Mouse (Mus musculus): ENCODE data around the gene Gcn1l1. TPM values are rescaled to one million over a fixed set of nuclear protein-coding genes. Genes with fewer than 3 reads are reported as not detected.

Gene Gcn1l1
- polyA plus RNA-seq, 1 experiment from 2014 or later = 43.1 TPM

DNA sequence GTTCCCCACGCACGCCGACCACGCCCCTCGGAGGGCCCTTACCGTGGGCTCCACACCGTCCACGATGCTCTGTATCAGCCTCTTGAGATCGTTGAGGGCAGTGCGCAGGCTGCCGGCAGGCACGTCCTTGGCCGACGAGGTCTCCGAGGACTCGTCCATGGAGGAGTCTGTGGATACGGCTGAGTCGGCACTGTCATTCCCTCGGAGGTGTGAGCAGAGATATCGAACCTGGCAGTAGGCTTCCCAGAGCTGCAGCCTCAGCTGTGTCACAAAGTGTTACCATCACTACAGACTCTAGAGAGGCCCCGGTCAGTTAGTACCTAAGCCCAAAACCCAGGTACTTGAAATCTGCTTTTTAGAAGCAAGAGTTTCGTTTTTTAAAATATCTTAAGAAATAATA is 97.6 kb downstream of the Gcn1l1 start:
- Histone ChIP-seq H3K27ac (ENCODE audit: poor library complexity, severe bottlenecking) (no peak overlapping the region), H3K9me3 (replicated peaks) (no peaks in the 10 kb centered on the region), H3K27me3 (replicated peaks) (peaks cover 33% of the 10 kb centered on the region), H3K4me3 (peak overlapping the region; percentile 20; the same call in 1 of the 2 replicates), H3K4me1 (replicated peaks) (peaks cover 7% of the 10 kb centered on the region; the same call in 1 of the 2 replicates), H3K4me2 (peak overlapping the region; percentile 58), H3K36me3 (no peaks in the 10 kb centered on the region), H3K9ac (no peak overlapping the region)
- ATAC-seq (ENCODE audit: insufficient number of reproducible peaks, low FRiP score) = peak; percentile 54; the same call in 1 of the 2 replicates
- WGBS = 43% methylated on average over 22 of the region's 22 CpGs

GRCm38 (mm10) chr5:115666366-115667065 is 101.5 kb downstream of the Gcn1l1 start:
- 70% methylated on average over 8 of the region's 8 CpGs for WGBS
- Histone ChIP-seq H3K36me3 (no peaks in the 10 kb centered on the region), H3K27me3 (replicated peaks) (peaks cover 35% of the 10 kb centered on the region)

GRCm38 (mm10) chr5:115667210-115667609 is 102.2 kb downstream of the Gcn1l1 start:
- Histone ChIP-seq H3K4me1 (replicated peaks) (peaks cover 11% of the 10 kb centered on the region), H3K9ac (no peak overlapping the region), H3K4me2 (no peak overlapping the region), H3K27ac (ENCODE audit: poor library complexity, severe bottlenecking) (no peak overlapping the region), H3K36me3 (no peaks in the 10 kb centered on the region), H3K4me3 (no peak overlapping the region), H3K9me3 (replicated peaks) (no peaks in the 10 kb centered on the region), H3K27me3 (replicated peaks) (peaks cover 35% of the 10 kb centered on the region)
- WGBS = 69% methylated on average over 8 of the region's 8 CpGs
- ATAC-seq (ENCODE audit: insufficient number of reproducible peaks, low FRiP score) = no peak

More at GRCm38 (mm10) chr5:115666366-115667065, 101.5 kb downstream of the Gcn1l1 start:
- H3K4me3 ChIP-seq = no peak overlapping the region
- H3K9me3 ChIP-seq (replicated peaks) = no peaks in the 10 kb centered on the region
- no peak overlapping the region for H3K9ac ChIP-seq
- ATAC-seq (ENCODE audit: insufficient number of reproducible peaks, low FRiP score) = no peak
- H3K4me2 ChIP-seq = no peak overlapping the region
- no peak overlapping the region for H3K27ac ChIP-seq (ENCODE audit: poor library complexity, severe bottlenecking)
- H3K4me1 ChIP-seq (replicated peaks) = peaks cover 11% of the 10 kb centered on the region

DNA sequence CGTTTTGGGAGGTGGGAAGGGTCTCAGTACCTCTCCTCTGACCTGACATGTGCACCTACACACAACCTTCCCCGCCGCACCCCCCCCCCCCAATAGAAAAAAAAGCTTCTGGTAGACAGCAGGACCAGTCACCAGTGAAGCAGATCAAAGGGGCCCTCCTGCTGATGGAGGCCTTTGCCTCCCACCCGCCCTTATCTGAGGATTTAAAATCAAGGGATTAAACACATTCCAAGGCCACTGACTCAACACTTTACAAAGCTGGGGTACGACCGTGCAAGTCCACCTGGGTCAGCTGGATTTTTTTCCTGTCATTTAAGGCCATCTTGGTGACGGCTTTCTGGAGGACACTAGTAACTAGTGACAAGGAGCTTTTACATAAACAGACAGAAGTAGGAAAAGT is 102.8 kb downstream of the Gcn1l1 start:
- H3K9me3 ChIP-seq (replicated peaks) = no peaks in the 10 kb centered on the region
- no peak overlapping the region for H3K4me2 ChIP-seq
- no peak for ATAC-seq (ENCODE audit: insufficient number of reproducible peaks, low FRiP score)
- H3K27me3 ChIP-seq (replicated peaks) = peaks cover 38% of the 10 kb centered on the region
- no peaks in the 10 kb centered on the region for H3K36me3 ChIP-seq
- peaks cover 8% of the 10 kb centered on the region for H3K4me1 ChIP-seq (replicated peaks)
- no peak overlapping the region for H3K27ac ChIP-seq (ENCODE audit: poor library complexity, severe bottlenecking)
- H3K4me3 ChIP-seq = no peak overlapping the region
- 12% methylated on average over 7 of the region's 7 CpGs for WGBS
- no peak overlapping the region for H3K9ac ChIP-seq

DNA sequence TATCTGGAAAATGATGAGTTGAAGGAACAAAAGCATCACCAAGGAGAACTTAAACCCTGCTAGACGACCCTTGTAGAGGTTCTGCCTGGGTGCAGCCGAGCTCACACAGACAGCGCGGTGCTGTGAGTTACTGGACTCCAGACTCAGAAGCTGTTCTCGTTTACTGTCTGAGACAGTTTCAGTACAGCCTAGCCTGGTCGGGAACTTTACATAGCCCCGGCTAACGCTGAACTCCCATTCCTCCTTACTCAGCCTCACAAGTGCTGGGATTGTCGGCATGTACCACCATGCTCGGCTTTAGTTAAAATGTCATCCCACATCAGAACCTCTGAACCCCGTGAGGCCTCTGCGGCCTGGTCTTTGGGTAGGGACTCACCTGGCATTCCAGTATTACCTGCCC is 103.9 kb downstream of the Gcn1l1 start:
- H3K4me1 ChIP-seq (replicated peaks) = peaks cover 8% of the 10 kb centered on the region
- H3K9me3 ChIP-seq (replicated peaks) = no peaks in the 10 kb centered on the region
- no peaks in the 10 kb centered on the region for H3K36me3 ChIP-seq
- H3K9ac ChIP-seq = no peak overlapping the region
- H3K27ac ChIP-seq (ENCODE audit: poor library complexity, severe bottlenecking) = no peak overlapping the region
- H3K4me3 ChIP-seq = no peak overlapping the region
- H3K27me3 ChIP-seq (replicated peaks) = peaks cover 30% of the 10 kb centered on the region; the same call in 1 of the 2 replicates
- H3K4me2 ChIP-seq = no peak overlapping the region
- ATAC-seq (ENCODE audit: insufficient number of reproducible peaks, low FRiP score) = no peak
- WGBS = 80% methylated on average over 12 of the region's 12 CpGs

DNA sequence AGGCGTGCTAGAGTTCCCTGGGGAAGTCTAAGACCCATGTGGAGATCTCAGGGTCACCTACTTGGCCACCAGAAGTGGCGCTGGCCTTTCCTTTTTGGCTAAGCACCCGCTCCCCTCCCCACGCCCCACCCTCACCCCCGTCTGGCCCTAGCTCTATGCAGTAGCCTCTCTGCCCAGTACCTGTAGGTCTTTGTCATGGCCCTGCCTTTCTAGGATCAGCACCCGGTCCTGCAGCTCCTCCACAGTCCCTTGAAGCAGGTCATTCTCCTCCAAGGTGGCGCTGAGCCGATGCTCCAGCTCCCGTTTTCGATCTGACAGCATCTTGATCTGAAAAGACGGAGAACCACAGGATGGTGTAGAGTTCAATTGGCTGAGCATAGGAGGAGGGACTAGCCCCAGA is 104.9 kb downstream of the Gcn1l1 start:
- no peak overlapping the region for H3K9ac ChIP-seq
- H3K4me2 ChIP-seq = no peak overlapping the region
- H3K4me3 ChIP-seq = no peak overlapping the region
- no peak overlapping the region for H3K27ac ChIP-seq (ENCODE audit: poor library complexity, severe bottlenecking)
- peaks cover 8% of the 10 kb centered on the region for H3K4me1 ChIP-seq (replicated peaks)
- 72% methylated on average over 11 of the region's 11 CpGs for WGBS
- no peaks in the 10 kb centered on the region for H3K9me3 ChIP-seq (replicated peaks)
- H3K36me3 ChIP-seq = no peaks in the 10 kb centered on the region
- H3K27me3 ChIP-seq (replicated peaks) = peaks cover 30% of the 10 kb centered on the region; the same call in 1 of the 2 replicates
- ATAC-seq (ENCODE audit: insufficient number of reproducible peaks, low FRiP score) = no peak

DNA sequence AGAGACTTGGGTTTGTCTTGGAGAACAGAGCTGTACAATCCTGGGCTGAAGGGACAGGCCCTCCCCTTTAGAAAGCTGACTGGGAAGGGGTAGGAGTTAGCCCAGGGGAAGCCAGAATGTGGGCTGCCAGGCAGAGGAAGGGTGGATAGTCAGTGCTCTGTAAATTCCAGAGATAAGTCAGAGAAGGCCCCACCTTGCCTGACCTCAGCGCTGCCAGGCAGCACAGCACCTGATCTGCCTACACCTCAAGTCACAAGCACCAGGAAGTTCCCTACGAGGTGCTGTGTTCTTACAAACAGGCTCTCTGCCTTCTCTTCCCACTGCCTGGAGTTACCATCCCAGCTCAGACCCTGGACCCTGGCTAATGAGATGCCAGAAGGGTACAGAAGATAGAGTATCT is 105.4 kb downstream of the Gcn1l1 start:
- ATAC-seq (ENCODE audit: insufficient number of reproducible peaks, low FRiP score) = no peak
- Histone ChIP-seq H3K27me3 (replicated peaks) (peaks cover 30% of the 10 kb centered on the region; the same call in 1 of the 2 replicates), H3K4me3 (no peak overlapping the region), H3K4me2 (no peak overlapping the region), H3K36me3 (no peaks in the 10 kb centered on the region), H3K27ac (ENCODE audit: poor library complexity, severe bottlenecking) (no peak overlapping the region), H3K4me1 (replicated peaks) (peaks cover 8% of the 10 kb centered on the region), H3K9ac (no peak overlapping the region), H3K9me3 (replicated peaks) (no peaks in the 10 kb centered on the region)
- WGBS = 26% methylated on average over 2 of the region's 2 CpGs

- Histone ChIP-seq H3K36me3 (no peaks in the 10 kb centered on the region), H3K9me3 (replicated peaks) (no peaks in the 10 kb centered on the region), H3K27me3 (replicated peaks) (peaks cover 23% of the 10 kb centered on the region; the same call in 1 of the 2 replicates), H3K27ac (ENCODE audit: poor library complexity, severe bottlenecking) (no peak overlapping the region), H3K4me2 (no peak overlapping the region), H3K4me3 (no peak overlapping the region), H3K9ac (no peak overlapping the region), H3K4me1 (replicated peaks) (peaks cover 8% of the 10 kb centered on the region)
- no peak for ATAC-seq (ENCODE audit: insufficient number of reproducible peaks, low FRiP score)
- WGBS = 75% methylated on average over 8 of the region's 8 CpGs
Observed at GRCm38 (mm10) chr5:115671846-115672245, 106.8 kb downstream of the Gcn1l1 start.

Small RNA genes lying within 50 kb of the gene (microRNA-seq; reads per million reads assigned to microRNA genes)
- not detected for gene Mir7029
- gene Mir7030 = not detected

Other genes starting within 250 kb of the Gcn1l1 start
- 147 and 160 TPM in 2 replicates for gene Srsf9, start 238.1 kb upstream of the Gcn1l1 start, polyA plus RNA-seq (2016; fragmentation: Nextera tagmentation; extraction: Ambion mirVana)
- gene Gatc, start 224.1 kb upstream of the Gcn1l1 start, polyA plus RNA-seq (2016; fragmentation: Nextera tagmentation; extraction: Ambion mirVana) = 24.2 and 26.1 TPM in 2 replicates
- gene Triap1, start 224.0 kb upstream of the Gcn1l1 start, polyA plus RNA-seq (2016; fragmentation: Nextera tagmentation; extraction: Ambion mirVana) = 38.1 and 38.8 TPM in 2 replicates
- 1,284 and 1,325 TPM in 2 replicates for gene Cox6a1, start 216.3 kb upstream of the Gcn1l1 start, polyA plus RNA-seq (2016; fragmentation: Nextera tagmentation; extraction: Ambion mirVana)
- gene Msi1, start 135.7 kb upstream of the Gcn1l1 start, polyA plus RNA-seq (2016; fragmentation: Nextera tagmentation; extraction: Ambion mirVana) = 6.7 and 6.8 TPM in 2 replicates
- gene Pla2g1b, start 99.0 kb upstream of the Gcn1l1 start, polyA plus RNA-seq (2016; fragmentation: Nextera tagmentation; extraction: Ambion mirVana) = 0.72 and 1.3 TPM in 2 replicates
- 14.7 and 18.0 TPM in 2 replicates for gene Sirt4, start 80.5 kb upstream of the Gcn1l1 start, polyA plus RNA-seq (2016; fragmentation: Nextera tagmentation; extraction: Ambion mirVana)
- 41.1 and 41.7 TPM in 2 replicates for gene Pxn, start 58.6 kb upstream of the Gcn1l1 start, polyA plus RNA-seq (2016; fragmentation: Nextera tagmentation; extraction: Ambion mirVana)
- gene Rplp0, start 5.8 kb upstream of the Gcn1l1 start, polyA plus RNA-seq (2016; fragmentation: Nextera tagmentation; extraction: Ambion mirVana) = 949 and 971 TPM in 2 replicates
- gene Rab35, start 66.7 kb downstream of the Gcn1l1 start, polyA plus RNA-seq (2016; fragmentation: Nextera tagmentation; extraction: Ambion mirVana) = 20.1 and 20.9 TPM in 2 replicates
- gene Bicdl1, start 166.4 kb downstream of the Gcn1l1 start, polyA plus RNA-seq (2016; fragmentation: Nextera tagmentation; extraction: Ambion mirVana) = 5.5 and 7.9 TPM in 2 replicates